Mouse (Mus musculus) myocyte (in vitro differentiated cells): ENCODE data around the gene Amigo3. TPM values are rescaled to one million over a fixed set of nuclear protein-coding genes. Genes with fewer than 3 reads are reported as not detected.

Experiments
- H3K27me3 ChIP-seq: one replicate; pipeline ENCODE4 v1.6.1; 2011; ENCODE audit not compliant: control insufficient read depth, insufficient read depth, insufficient read length
- H3K36me3 ChIP-seq: one replicate; pipeline ENCODE4 v1.6.1; 2011; ENCODE audit not compliant: control insufficient read depth, insufficient read depth
- H3K4me2 ChIP-seq: one replicate; pipeline ENCODE4 v1.6.1; 2011; ENCODE audit warnings: low read depth, control low read depth
- H3K4me3 ChIP-seq: one replicate; pipeline ENCODE4 v1.5.1; 2011; ENCODE audit warnings: mild to moderate bottlenecking, control low read depth, moderate library complexity
- H3K79me2 ChIP-seq: one replicate; pipeline ENCODE4 v1.6.1; 2011; ENCODE audit not compliant: control insufficient read depth, insufficient read depth
- H3ac ChIP-seq: one replicate; pipeline ENCODE4 v1.6.1; 2011; ENCODE audit not compliant: control insufficient read depth, insufficient read length
- CEBPB ChIP-seq: IDR thresholded peaks from 2 replicates; pipeline ENCODE4 v1.6.1; 2011; ENCODE audit warnings: mild to moderate bottlenecking, moderate library complexity; ENCODE audit not compliant: poor library complexity, insufficient read depth, severe bottlenecking
- E2F4 ChIP-seq: IDR thresholded peaks from one replicate; pipeline ENCODE4 v1.6.1; 2011; ENCODE audit warnings: mild to moderate bottlenecking, control low read depth, moderate library complexity; ENCODE audit not compliant: insufficient read depth
- MAX ChIP-seq: IDR thresholded peaks from one replicate; pipeline ENCODE4 v1.6.1; 2011; ENCODE audit warnings: low read depth, mild to moderate bottlenecking, control low read depth
- MYOD1 ChIP-seq, 3 experiments: IDR thresholded peaks; one replicate each; pipeline ENCODE4 v1.6.1; 2011; ENCODE audit warnings: control low read depth in 2 of 3, low read depth in 2 of 3, mild to moderate bottlenecking in 2 of 3, moderate library complexity in 1 of 3; ENCODE audit not compliant: insufficient read length in 2 of 3, control insufficient read depth in 1 of 3
- MYOG ChIP-seq, 3 experiments: IDR thresholded peaks; one replicate each; pipeline ENCODE4 v1.6.1; 2011; ENCODE audit warnings: control low read depth in 2 of 3, low read depth in 2 of 3, mild to moderate bottlenecking in 2 of 3; ENCODE audit not compliant: insufficient read length in 2 of 3, control insufficient read depth in 1 of 3, insufficient read depth in 1 of 3
- POLR2A ChIP-seq: IDR thresholded peaks from one replicate; pipeline ENCODE4 v1.6.1; 2011; ENCODE audit warnings: low read depth, mild to moderate bottlenecking, control low read depth, moderate library complexity; ENCODE audit not compliant: insufficient read length
- POLR2AphosphoS2 ChIP-seq: IDR thresholded peaks from one replicate; pipeline ENCODE4 v1.6.1; 2011; ENCODE audit warnings: low read depth, control low read depth; ENCODE audit not compliant: insufficient read length
- REST ChIP-seq: IDR thresholded peaks from one replicate; pipeline ENCODE4 v1.6.1; 2011; ENCODE audit warnings: mild to moderate bottlenecking, control low read depth, moderate library complexity; ENCODE audit not compliant: insufficient read depth, insufficient read length
- SRF ChIP-seq: IDR thresholded peaks from one replicate; pipeline ENCODE4 v1.6.1; 2011; ENCODE audit warnings: low read depth; ENCODE audit not compliant: control insufficient read depth, insufficient read length
- TCF12 ChIP-seq: IDR thresholded peaks from one replicate; pipeline ENCODE4 v1.6.1; 2011; ENCODE audit warnings: mild to moderate bottlenecking, control low read depth; ENCODE audit not compliant: poor library complexity, insufficient read depth, severe bottlenecking
- TCF3 ChIP-seq: IDR thresholded peaks from one replicate; pipeline ENCODE4 v1.6.1; 2011; ENCODE audit warnings: low read depth, control low read depth; ENCODE audit not compliant: insufficient read length
- USF1 ChIP-seq: IDR thresholded peaks from one replicate; pipeline ENCODE4 v1.6.1; 2011; ENCODE audit warnings: low read depth, mild to moderate bottlenecking, control low read depth, moderate library complexity
- polyA plus RNA-seq: library from polyadenylated mRNA; unstranded; fragments of >200 nt; fragmentation: generic; extraction: Trizol; gene quantifications from one replicate; pipeline ENCODE4 v1.2.1, GENCODE M21; 2012; ENCODE audit warnings: missing spikeins

Amigo3 gene
- polyA plus RNA-seq, 1 experiment: 1.8 TPM

DNA sequence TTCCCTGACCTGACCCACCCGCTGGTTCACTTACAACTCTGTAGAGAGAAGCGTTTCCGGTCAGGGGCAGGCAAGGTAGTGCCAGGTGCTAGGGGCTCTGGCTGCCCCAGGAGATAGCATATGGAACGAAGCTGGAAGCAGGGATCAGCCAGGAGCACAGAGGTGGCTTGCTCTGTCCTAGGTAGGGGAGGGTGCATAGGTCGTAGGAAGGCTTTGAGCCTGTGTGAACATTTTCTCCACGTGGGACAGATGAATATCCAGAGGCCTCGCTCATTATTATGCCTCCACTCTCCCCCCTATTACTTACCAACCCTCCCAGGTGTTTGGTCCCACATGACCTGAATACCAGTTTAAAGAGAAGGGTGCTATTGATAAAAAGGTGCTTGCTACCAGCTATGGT is 548 bp upstream of the Amigo3 start:
- Histone ChIP-seq H3K27me3 (no peaks in the 10 kb centered on the region), H3ac (no peak overlapping the region), H3K79me2 (peaks cover 7% of the 10 kb centered on the region), H3K4me3 (no peak overlapping the region), H3K36me3 (peaks cover 3% of the 10 kb centered on the region), H3K4me2 (no peak overlapping the region)
- TF ChIP-seq TCF3: no peak
- TF ChIP-seq POLR2AphosphoS2: peak; percentile 54
- TF ChIP-seq MYOD1 (IDR thresholded peaks at IDR 0.05; ENCODE audit: control insufficient read depth in 1 of 3, insufficient read length in 2 of 3, low read depth in 2 of 3): no peak
- TF ChIP-seq MAX: no peak
- no peak for TF ChIP-seq USF1

DNA sequence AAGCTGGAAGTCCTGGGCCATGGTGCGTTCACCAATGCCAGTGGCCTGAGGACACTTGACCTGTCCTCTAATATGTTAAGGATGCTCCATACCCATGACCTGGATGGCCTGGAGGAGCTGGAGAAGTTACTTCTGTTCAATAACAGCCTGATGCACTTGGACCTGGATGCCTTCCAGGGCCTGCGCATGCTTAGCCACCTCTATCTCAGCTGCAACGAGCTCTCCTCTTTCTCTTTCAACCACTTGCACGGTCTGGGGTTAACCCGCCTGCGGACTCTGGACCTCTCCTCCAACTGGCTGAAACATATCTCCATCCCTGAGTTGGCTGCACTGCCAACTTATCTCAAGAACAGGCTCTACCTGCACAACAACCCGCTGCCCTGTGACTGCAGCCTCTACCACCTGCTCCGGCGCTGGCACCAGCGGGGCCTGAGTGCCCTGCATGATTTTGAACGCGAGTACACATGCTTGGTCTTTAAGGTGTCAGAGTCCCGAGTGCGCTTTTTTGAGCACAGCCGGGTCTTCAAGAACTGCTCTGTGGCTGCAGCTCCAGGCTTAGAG is 786 bp downstream of the Amigo3 start:
- H3K36me3 ChIP-seq: peaks cover 12% of the 10 kb centered on the region
- TF ChIP-seq CEBPB: no peak
- TF ChIP-seq MAX: no peak
- no peak for TF ChIP-seq USF1
- no peak for TF ChIP-seq MYOG (IDR thresholded peaks at IDR 0.05; ENCODE audit: control insufficient read depth in 1 of 3, insufficient read depth in 1 of 3, insufficient read length in 2 of 3, low read depth in 2 of 3)
- no peak overlapping the region for H3K4me2 ChIP-seq
- H3K79me2 ChIP-seq: peaks cover 7% of the 10 kb centered on the region
- no peak overlapping the region for H3K4me3 ChIP-seq
- H3K27me3 ChIP-seq: no peaks in the 10 kb centered on the region
- no peak overlapping the region for H3ac ChIP-seq

DNA sequence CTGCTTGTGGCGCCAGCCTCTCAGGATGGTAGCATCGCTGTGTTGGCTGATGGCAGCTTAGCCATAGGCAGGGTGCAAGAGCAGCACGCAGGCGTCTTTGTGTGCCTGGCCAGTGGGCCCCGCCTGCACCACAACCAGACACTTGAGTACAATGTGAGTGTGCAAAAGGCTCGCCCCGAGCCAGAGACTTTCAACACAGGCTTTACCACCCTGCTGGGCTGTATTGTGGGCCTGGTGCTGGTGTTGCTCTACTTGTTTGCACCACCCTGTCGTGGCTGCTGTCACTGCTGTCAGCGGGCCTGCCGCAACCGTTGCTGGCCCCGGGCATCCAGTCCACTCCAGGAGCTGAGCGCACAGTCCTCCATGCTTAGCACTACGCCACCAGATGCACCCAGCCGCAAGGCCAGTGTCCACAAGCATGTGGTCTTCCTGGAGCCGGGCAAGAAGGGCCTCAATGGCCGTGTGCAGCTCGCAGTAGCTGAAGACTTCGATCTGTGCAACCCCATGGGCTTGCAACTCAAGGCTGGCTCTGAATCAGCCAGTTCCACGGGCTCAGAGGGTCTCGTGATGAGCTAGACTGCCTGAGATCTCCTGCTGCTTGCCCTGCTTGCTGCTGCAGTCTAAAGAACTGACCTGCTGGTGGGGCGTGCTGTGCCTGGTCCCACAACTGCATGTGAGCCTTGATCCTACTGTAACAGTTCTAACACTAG is 1.5 kb downstream of the Amigo3 start:
- no peaks in the 10 kb centered on the region for H3K27me3 ChIP-seq
- H3K4me3 ChIP-seq: no peak overlapping the region
- H3ac ChIP-seq: no peak overlapping the region
- H3K4me2 ChIP-seq: no peak overlapping the region
- no peak for TF ChIP-seq USF1
- no peak for TF ChIP-seq SRF
- no peak for TF ChIP-seq TCF3
- peak; percentile 26 for TF ChIP-seq POLR2A
- TF ChIP-seq MAX: no peak
- H3K36me3 ChIP-seq: peaks cover 18% of the 10 kb centered on the region
- H3K79me2 ChIP-seq: peaks cover 6% of the 10 kb centered on the region

DNA sequence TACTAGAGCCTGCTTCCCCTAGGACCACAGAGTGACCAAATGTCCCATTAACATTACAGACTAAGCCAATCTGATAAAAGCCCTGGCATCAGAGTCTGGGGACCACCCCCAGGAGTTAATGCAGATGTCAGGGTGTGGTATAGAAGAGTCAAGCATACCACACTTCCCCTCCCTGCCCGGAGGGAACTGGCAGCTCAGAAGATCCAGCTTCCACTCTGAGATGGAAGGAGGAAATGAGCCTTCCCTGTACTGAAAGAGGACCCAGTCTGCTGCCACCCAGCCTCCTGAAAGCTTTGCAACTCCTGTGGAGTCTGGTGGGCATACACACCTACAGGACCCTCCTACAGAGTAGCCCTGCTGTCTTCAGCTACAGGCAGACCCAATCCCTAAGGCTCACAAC is 2.1 kb downstream of the Amigo3 start:
- Histone ChIP-seq H3K79me2 (peaks cover under 1% of the 10 kb centered on the region), H3K4me3 (no peak overlapping the region), H3ac (no peak overlapping the region), H3K27me3 (no peaks in the 10 kb centered on the region), H3K4me2 (no peak overlapping the region), H3K36me3 (peaks cover 18% of the 10 kb centered on the region)
- TF ChIP-seq MAX: no peak
- TF ChIP-seq POLR2AphosphoS2: no peak
- TF ChIP-seq POLR2A: no peak
- no peak for TF ChIP-seq E2F4
- no peak for TF ChIP-seq MYOG (IDR thresholded peaks at IDR 0.05; ENCODE audit: control insufficient read depth in 1 of 3, insufficient read depth in 1 of 3, insufficient read length in 2 of 3, low read depth in 2 of 3)
- no peak for TF ChIP-seq MYOD1 (IDR thresholded peaks at IDR 0.05; ENCODE audit: control insufficient read depth in 1 of 3, insufficient read length in 2 of 3, low read depth in 2 of 3)
- no peak for TF ChIP-seq CEBPB
- no peak for TF ChIP-seq REST
- TF ChIP-seq SRF: no peak
- TF ChIP-seq USF1: no peak
- no peak for TF ChIP-seq TCF12
- no peak for TF ChIP-seq TCF3

DNA sequence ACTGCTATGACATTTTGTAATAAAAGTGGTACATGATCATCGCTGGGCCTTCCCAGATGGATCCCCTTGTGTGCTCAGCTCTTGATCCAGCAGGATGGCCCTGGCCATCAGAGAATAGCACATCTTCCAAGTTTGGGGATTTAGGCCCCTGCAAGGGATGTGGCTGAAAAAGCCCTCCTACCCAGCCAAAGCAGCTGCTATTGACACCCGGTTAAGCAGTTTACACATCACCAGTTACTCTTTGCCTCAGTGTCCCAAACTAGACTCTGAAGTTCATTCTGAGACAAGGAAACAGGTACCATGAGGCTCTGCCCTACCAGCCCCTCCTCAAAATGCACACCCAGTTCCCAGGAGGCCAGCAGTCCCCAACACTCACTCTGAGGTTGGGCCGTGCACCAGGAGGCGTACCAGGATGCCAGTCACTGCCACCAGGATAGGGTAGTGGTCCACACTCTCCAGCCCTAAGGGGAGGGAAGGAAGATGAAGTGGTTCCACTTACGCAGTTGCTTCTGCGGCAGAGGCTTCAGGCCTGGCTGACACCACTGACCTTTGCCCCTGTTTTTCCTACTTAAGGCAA is 2.8 kb downstream of the Amigo3 start:
- TF ChIP-seq POLR2AphosphoS2 (peak; percentile 52), USF1 (no peak)
- H3ac ChIP-seq: no peak overlapping the region

More for the DNA sequence above, 2.8 kb downstream of the Amigo3 start:
- H3K4me2 ChIP-seq: no peak overlapping the region
- peaks cover 18% of the 10 kb centered on the region for H3K36me3 ChIP-seq
- no peaks in the 10 kb centered on the region for H3K27me3 ChIP-seq
- no peak overlapping the region for H3K4me3 ChIP-seq
- H3K79me2 ChIP-seq: no peaks in the 10 kb centered on the region
